Mouse (Mus musculus) hindbrain, embryonic 11.5 days (tissue): ENCODE data around the gene Usp9x. TPM values are rescaled to one million over a fixed set of nuclear protein-coding genes. Genes with fewer than 3 reads are reported as not detected.
A peak's percentile ranks its signal among the peaks of the same experiment; 100 is the strongest.

Experiments used
- ATAC-seq: fragments of 200-750 bp; cut with Nextera tagmentation; 2 replicates; pipeline ENCODE4 v1.8.0; 2017; ENCODE audit warnings: mild to moderate bottlenecking, moderate TSS enrichment, moderate library complexity; ENCODE audit not compliant: low FRiP score
- DNase-seq: peaks from one replicate; pipeline ENCODE4 v3.0.0-alpha.2; 2015; ENCODE audit warnings: low spot score
- H3K27ac ChIP-seq: fragments of 300-500 bp; sonication (generic); 2 replicates; pipeline ENCODE4 v1.5.1; 2014; ENCODE audit warnings: mild to moderate bottlenecking, low read depth, low read length
- H3K27me3 ChIP-seq: fragments of 300-500 bp; sonication (generic); 2 replicates; pipeline ENCODE4 v1.6.1; 2014; ENCODE audit warnings: mild to moderate bottlenecking, low read length, moderate library complexity, mixed read lengths; ENCODE audit not compliant: control insufficient read depth, insufficient read depth
- H3K36me3 ChIP-seq: fragments of 300-500 bp; sonication (generic); 2 replicates; pipeline ENCODE4 v1.6.1; 2014; ENCODE audit warnings: mild to moderate bottlenecking, low read length, moderate library complexity, mixed read lengths; ENCODE audit not compliant: control insufficient read depth, insufficient read depth
- H3K4me1 ChIP-seq: fragments of 300-500 bp; sonication (generic); replicated peaks from 2 replicates; pipeline ENCODE4 v1.6.1; 2014; ENCODE audit warnings: low read length, mixed read lengths; ENCODE audit not compliant: control insufficient read depth, insufficient read depth
- H3K4me2 ChIP-seq: fragments of 300-500 bp; sonication (generic); replicated peaks from 2 replicates; pipeline ENCODE4 v1.6.1; 2014; ENCODE audit warnings: mild to moderate bottlenecking, low read depth, low read length
- H3K4me3 ChIP-seq: fragments of 300-500 bp; sonication (generic); 2 replicates; pipeline ENCODE4 v1.5.1; 2014; ENCODE audit warnings: low read depth, low read length
- H3K9ac ChIP-seq: fragments of 300-500 bp; sonication (generic); 2 replicates; pipeline ENCODE4 v1.6.1; 2014; ENCODE audit warnings: low read depth, low read length
- H3K9me3 ChIP-seq: fragments of 300-500 bp; sonication (generic); 2 replicates; pipeline ENCODE4 v1.6.1; 2016; ENCODE audit warnings: low read length; ENCODE audit not compliant: control insufficient read depth
- WGBS: fragments of 180-500 bp; shearing (Covaris S2); extraction: QIAGEN DNeasy Blood & Tissue Kit; methylation state at CpG from one replicate; pipeline ENCODE4 v1.1.7; 2014; 5-methylcytosine and 5-hydroxymethylcytosine counted together
- polyA plus RNA-seq: library from polyadenylated mRNA; unstranded; fragments of >200 nt; fragmentation: Nextera tagmentation; extraction: Ambion mirVana; gene quantifications from 2 replicates; pipeline ENCODE4 v1.2.1, GENCODE M21; 2014

Usp9x gene
- polyA plus RNA-seq, 1 experiment from 2014 or later, result 83.6 TPM

GRCm38 (mm10) chrX:13040391-13040790 is 30.9 kb upstream of the Usp9x start:
- Histone ChIP-seq H3K9me3 (no peaks in the 10 kb centered on the region), H3K36me3 (no peaks in the 10 kb centered on the region), H3K27ac (no peak overlapping the region), H3K27me3 (no peaks in the 10 kb centered on the region), H3K9ac (no peak overlapping the region), H3K4me1 (no peaks in the 10 kb centered on the region), H3K4me2 (no peak overlapping the region), H3K4me3 (no peak overlapping the region)
- WGBS, result 54% methylated on average over 1 of the region's 1 CpGs
- no peak for DNase-seq
- no peak for ATAC-seq

- Histone ChIP-seq H3K4me1 (no peaks in the 10 kb centered on the region), H3K27ac (peak overlapping the region; percentile 75), H3K4me3 (peak overlapping the region; percentile 38), H3K9me3 (no peaks in the 10 kb centered on the region), H3K4me2 (peak overlapping the region; percentile 44), H3K36me3 (no peaks in the 10 kb centered on the region), H3K9ac (peak overlapping the region; percentile 57), H3K27me3 (no peaks in the 10 kb centered on the region)
- ATAC-seq (peak; percentile 99), DNase-seq (peak; percentile 85)
- 9% methylated on average over 33 of the region's 35 CpGs for WGBS
Observed at GRCm38 (mm10) chrX:13041630-13042129, 29.6 kb upstream of the Usp9x start.

GRCm38 (mm10) chrX:13043780-13044179 is 27.5 kb upstream of the Usp9x start:
- no peaks in the 10 kb centered on the region for H3K4me1 ChIP-seq
- H3K36me3 ChIP-seq, result no peaks in the 10 kb centered on the region
- DNase-seq, result no peak
- no peak overlapping the region for H3K4me2 ChIP-seq
- WGBS, result 90% methylated on average over 2 of the region's 2 CpGs
- H3K4me3 ChIP-seq, result no peak overlapping the region
- no peak overlapping the region for H3K27ac ChIP-seq
- ATAC-seq, result no peak
- no peak overlapping the region for H3K9ac ChIP-seq
- H3K9me3 ChIP-seq, result no peaks in the 10 kb centered on the region
- H3K27me3 ChIP-seq, result no peaks in the 10 kb centered on the region

- ATAC-seq (no peak), DNase-seq (no peak)
- H3K27ac ChIP-seq, result no peak overlapping the region
- no peak overlapping the region for H3K9ac ChIP-seq
- no peaks in the 10 kb centered on the region for H3K4me1 ChIP-seq
- no peak overlapping the region for H3K4me2 ChIP-seq
- no peaks in the 10 kb centered on the region for H3K36me3 ChIP-seq
- H3K27me3 ChIP-seq, result no peaks in the 10 kb centered on the region
- H3K4me3 ChIP-seq, result no peak overlapping the region
- H3K9me3 ChIP-seq, result no peaks in the 10 kb centered on the region
- WGBS, result 89% methylated on average over 5 of the region's 5 CpGs
Observed at GRCm38 (mm10) chrX:13044666-13045065, 26.6 kb upstream of the Usp9x start.

- Histone ChIP-seq H3K4me2 (no peak overlapping the region), H3K36me3 (no peaks in the 10 kb centered on the region), H3K9ac (no peak overlapping the region), H3K27me3 (no peaks in the 10 kb centered on the region), H3K9me3 (no peaks in the 10 kb centered on the region), H3K4me1 (no peaks in the 10 kb centered on the region), H3K4me3 (no peak overlapping the region), H3K27ac (no peak overlapping the region)
- WGBS, result 43% methylated on average over 6 of the region's 6 CpGs
- no peak for ATAC-seq
- no peak for DNase-seq
Observed at GRCm38 (mm10) chrX:13046893-13047435, 24.3 kb upstream of the Usp9x start.

GRCm38 (mm10) chrX:13047631-13048345 is 23.5 kb upstream of the Usp9x start:
- 0 out of 2 replicates have a peak overlapping the region, but pooled peaks have one; percentile 11 for H3K4me2 ChIP-seq
- H3K27me3 ChIP-seq, result no peaks in the 10 kb centered on the region
- H3K4me1 ChIP-seq, result no peaks in the 10 kb centered on the region
- no peak overlapping the region for H3K27ac ChIP-seq
- WGBS, result 18% methylated on average over 14 of the region's 14 CpGs
- H3K9me3 ChIP-seq, result no peaks in the 10 kb centered on the region
- DNase-seq, result peak; percentile 45
- H3K9ac ChIP-seq, result no peak overlapping the region
- no peak for ATAC-seq
- no peaks in the 10 kb centered on the region for H3K36me3 ChIP-seq
- no peak overlapping the region for H3K4me3 ChIP-seq

- no peak for ATAC-seq
- WGBS, result 82% methylated on average over 1 of the region's 1 CpGs
- Histone ChIP-seq H3K9me3 (no peaks in the 10 kb centered on the region), H3K9ac (no peak overlapping the region), H3K4me1 (no peaks in the 10 kb centered on the region), H3K4me3 (no peak overlapping the region), H3K4me2 (no peak overlapping the region), H3K27ac (no peak overlapping the region), H3K27me3 (no peaks in the 10 kb centered on the region), H3K36me3 (no peaks in the 10 kb centered on the region)
- no peak for DNase-seq
Observed at GRCm38 (mm10) chrX:13054612-13055011, 16.7 kb upstream of the Usp9x start.

GRCm38 (mm10) chrX:13061961-13062360 is 9.3 kb upstream of the Usp9x start:
- Histone ChIP-seq H3K9me3 (no peaks in the 10 kb centered on the region), H3K4me3 (no peak overlapping the region), H3K36me3 (no peaks in the 10 kb centered on the region), H3K9ac (no peak overlapping the region), H3K4me1 (no peaks in the 10 kb centered on the region), H3K27me3 (no peaks in the 10 kb centered on the region; the same call in 1 of the 2 replicates), H3K27ac (no peak overlapping the region), H3K4me2 (no peak overlapping the region)
- DNase-seq (no peak), ATAC-seq (no peak)
- 64% methylated on average over 3 of the region's 3 CpGs for WGBS
